Mouse (Mus musculus) liver, embryonic 13.5 days (tissue): ENCODE measurements around the gene Dnah14. TPM values are rescaled to one million over a fixed set of nuclear protein-coding genes. Genes with fewer than 3 reads are reported as not detected.

ENCODE experiments used
- ATAC-seq: fragments of 200-750 bp; cut with Nextera tagmentation; 2 replicates; pipeline ENCODE4 v1.8.0; 2017; ENCODE audit warnings: low read depth, mild to moderate bottlenecking, moderate number of reproducible peaks, moderate library complexity
- DNase-seq: peaks from one replicate; pipeline ENCODE4 v3.0.0; 2022
- H3K27ac ChIP-seq: fragments of 300-500 bp; sonication (generic); 2 replicates; pipeline ENCODE4 v1.5.1; 2015; ENCODE audit warnings: moderate library complexity, mild to moderate bottlenecking, inconsistent platforms
- H3K27me3 ChIP-seq: fragments of 300-500 bp; sonication (generic); 2 replicates; pipeline ENCODE4 v1.6.1; 2015; ENCODE audit warnings: mild to moderate bottlenecking, inconsistent platforms
- H3K36me3 ChIP-seq: fragments of 300-500 bp; sonication (generic); 2 replicates; pipeline ENCODE4 v1.6.1; 2015; ENCODE audit warnings: mild to moderate bottlenecking, inconsistent platforms
- H3K4me1 ChIP-seq: fragments of 300-500 bp; sonication (generic); replicated peaks from 2 replicates; pipeline ENCODE4 v1.6.1; 2015; ENCODE audit warnings: inconsistent platforms
- H3K4me2 ChIP-seq: fragments of 300-500 bp; sonication (generic); 2 replicates; pipeline ENCODE4 v1.6.1; 2015; ENCODE audit warnings: inconsistent platforms, mild to moderate bottlenecking, moderate library complexity
- H3K4me3 ChIP-seq: fragments of 300-500 bp; sonication (generic); replicated peaks from 2 replicates; pipeline ENCODE4 v1.5.1; 2015; ENCODE audit warnings: mild to moderate bottlenecking, inconsistent platforms
- H3K9ac ChIP-seq: fragments of 300-500 bp; sonication (generic); 2 replicates; pipeline ENCODE4 v1.6.1; 2015; ENCODE audit warnings: mild to moderate bottlenecking, inconsistent platforms
- H3K9me3 ChIP-seq: fragments of 300-500 bp; sonication (generic); replicated peaks from 2 replicates; pipeline ENCODE4 v1.6.1; 2016; ENCODE audit warnings: inconsistent platforms
- WGBS: fragments of 180-500 bp; shearing (Covaris S2); methylation state at CpG from one replicate; pipeline ENCODE4 v1.1.7; 2015; ENCODE audit not compliant: insufficient replicate concordance; 5-methylcytosine and 5-hydroxymethylcytosine counted together
- polyA plus RNA-seq: library from polyadenylated mRNA; unstranded; fragments of >200 nt; fragmentation: Nextera tagmentation; extraction: Ambion mirVana; gene quantifications from 2 replicates; pipeline ENCODE4 v1.2.1, GENCODE M21; 2015

The Dnah14 gene
- polyA plus RNA-seq, 1 experiment from 2014 or later: 3.0 TPM

GRCm38 (mm10) chr1:181860659-181861058 lies 284.3 kb downstream of the Dnah14 start:
- Histone ChIP-seq H3K4me2 (0 out of 2 replicates have a peak overlapping the region, but pooled peaks have one; percentile 0), H3K9me3 (no peaks in the 10 kb centered on the region), H3K4me1 (peaks cover 36% of the 10 kb centered on the region), H3K27ac (peak overlapping the region; percentile 30), H3K27me3 (0 out of 2 replicates have a peak, but pooled peaks cover 2% of the 10 kb centered on the region), H3K9ac (no peak overlapping the region), H3K4me3 (no peak overlapping the region), H3K36me3 (no peaks in the 10 kb centered on the region)
- WGBS: 2% methylated on average over 5 of the region's 5 CpGs
- ATAC-seq: peak; percentile 60
- DNase-seq: peak; percentile 56

- no peaks in the 10 kb centered on the region for H3K36me3 ChIP-seq
- ATAC-seq (peak; percentile 80), DNase-seq (no peak)
- H3K9me3 ChIP-seq: no peaks in the 10 kb centered on the region
- peaks cover 41% of the 10 kb centered on the region for H3K4me1 ChIP-seq
- H3K27me3 ChIP-seq: 0 out of 2 replicates have a peak, but pooled peaks cover 2% of the 10 kb centered on the region
- H3K27ac ChIP-seq: peak overlapping the region; percentile 12; the same call in 1 of the 2 replicates
- no peak overlapping the region for H3K4me2 ChIP-seq
- no peak overlapping the region for H3K4me3 ChIP-seq
- WGBS: 12% methylated on average over 2 of the region's 2 CpGs
- H3K9ac ChIP-seq: no peak overlapping the region
Measured at GRCm38 (mm10) chr1:181861181-181861902, 285.0 kb downstream of the Dnah14 start.

GRCm38 (mm10) chr1:181862676-181863374 lies 286.5 kb downstream of the Dnah14 start:
- ATAC-seq (no peak), DNase-seq (no peak)
- no peak overlapping the region for H3K4me3 ChIP-seq
- H3K4me1 ChIP-seq: peaks cover 42% of the 10 kb centered on the region
- no peaks in the 10 kb centered on the region for H3K9me3 ChIP-seq
- no peak overlapping the region for H3K27ac ChIP-seq
- H3K9ac ChIP-seq: no peak overlapping the region
- H3K4me2 ChIP-seq: no peak overlapping the region
- 67% methylated on average over 16 of the region's 16 CpGs for WGBS
- 0 out of 2 replicates have a peak, but pooled peaks cover 2% of the 10 kb centered on the region for H3K27me3 ChIP-seq
- no peaks in the 10 kb centered on the region for H3K36me3 ChIP-seq

- 39% methylated on average over 8 of the region's 8 CpGs for WGBS
- ATAC-seq: no peak
- no peak overlapping the region for H3K27ac ChIP-seq
Measured at GRCm38 (mm10) chr1:181863431-181863830, 287.1 kb downstream of the Dnah14 start.

More at GRCm38 (mm10) chr1:181863431-181863830, 287.1 kb downstream of the Dnah14 start:
- H3K9ac ChIP-seq: no peak overlapping the region
- H3K36me3 ChIP-seq: no peaks in the 10 kb centered on the region
- peaks cover 42% of the 10 kb centered on the region for H3K4me1 ChIP-seq
- H3K9me3 ChIP-seq: no peaks in the 10 kb centered on the region
- 0 out of 2 replicates have a peak, but pooled peaks cover 2% of the 10 kb centered on the region for H3K27me3 ChIP-seq
- no peak overlapping the region for H3K4me3 ChIP-seq
- H3K4me2 ChIP-seq: no peak overlapping the region
- DNase-seq: no peak

Other genes with a start within 250 kb of the Dnah14 start
- not detected in 2 replicates for gene Cnih3, start 223.9 kb upstream of the Dnah14 start, polyA plus RNA-seq
- not detected in 2 replicates for gene Ccdc121, start 65.1 kb upstream of the Dnah14 start, polyA plus RNA-seq